Mouse (Mus musculus) ES-Bruce4 (cell line): ENCODE results near the gene Pibf1. TPM values are rescaled to one million over a fixed set of nuclear protein-coding genes. Genes with fewer than 3 reads are reported as not detected.

ENCODE experiments used
- H3K27ac ChIP-seq: 2 replicates; pipeline ENCODE4 v1.5.1; 2012; ENCODE audit warnings: low read length, inconsistent platforms; ENCODE audit not compliant: insufficient read depth
- H3K27me3 ChIP-seq: 2 replicates; pipeline ENCODE4 v1.6.1; 2012; ENCODE audit warnings: mild to moderate bottlenecking, low read length, inconsistent platforms; ENCODE audit not compliant: control insufficient read depth, poor library complexity, insufficient read depth, severe bottlenecking
- H3K36me3 ChIP-seq: 2 replicates; pipeline ENCODE4 v1.6.1; 2012; ENCODE audit warnings: inconsistent platforms, mild to moderate bottlenecking, low read length, moderate library complexity; ENCODE audit not compliant: control insufficient read depth, poor library complexity, insufficient read depth, severe bottlenecking
- H3K4me1 ChIP-seq: one replicate; pipeline ENCODE4 v1.8.1; 2011; ENCODE audit warnings: low read length; ENCODE audit not compliant: control insufficient read depth, insufficient read depth
- H3K4me3 ChIP-seq: 2 replicates; pipeline ENCODE4 v1.5.1; 2011; ENCODE audit warnings: low read depth, mild to moderate bottlenecking, low read length
- H3K9ac ChIP-seq: 2 replicates; pipeline ENCODE4 v1.6.1; 2012; ENCODE audit warnings: low read depth, mild to moderate bottlenecking, inconsistent platforms; ENCODE audit not compliant: poor library complexity, severe bottlenecking
- H3K9me3 ChIP-seq: replicated peaks from 2 replicates; pipeline ENCODE4 v1.6.1; 2012; ENCODE audit warnings: mild to moderate bottlenecking, low read length, inconsistent platforms; ENCODE audit not compliant: control insufficient read depth, poor library complexity, insufficient read depth, severe bottlenecking
- CTCF ChIP-seq: IDR thresholded peaks from one replicate; pipeline ENCODE4 v1.8.1; 2011; ENCODE audit warnings: low read depth, low read length
- EP300 ChIP-seq: IDR thresholded peaks from 2 replicates; pipeline ENCODE4 v1.6.1; 2011; ENCODE audit warnings: low read depth, low read length; ENCODE audit not compliant: insufficient read depth
- POLR2A ChIP-seq: IDR thresholded peaks from one replicate; pipeline ENCODE4 v1.8.1; 2011; ENCODE audit warnings: low read length; ENCODE audit not compliant: insufficient read depth
- polyA plus RNA-seq: library from polyadenylated mRNA; stranded (reverse); fragments of >200 nt; gene quantifications from 2 replicates; pipeline ENCODE4 v1.2.4, GENCODE M21; 2011; ENCODE audit warnings: low read depth; ENCODE audit not compliant: missing spikeins, insufficient read depth, insufficient read length

Gene Pibf1
- polyA plus RNA-seq, 1 experiment: 26.7 TPM

GRCm38 (mm10) chr14:99117576-99117975, 18.4 kb downstream of the Pibf1 start:
- no peak for TF ChIP-seq POLR2A
- no peak for TF ChIP-seq EP300
- no peak for TF ChIP-seq CTCF
- H3K9ac ChIP-seq: no peak overlapping the region
- no peaks in the 10 kb centered on the region for H3K27me3 ChIP-seq
- H3K4me1 ChIP-seq: no peaks in the 10 kb centered on the region
- no peaks in the 10 kb centered on the region for H3K9me3 ChIP-seq
- no peak overlapping the region for H3K27ac ChIP-seq
- no peak overlapping the region for H3K4me3 ChIP-seq
- H3K36me3 ChIP-seq: peaks cover 8% of the 10 kb centered on the region

- no peak for TF ChIP-seq EP300
- no peak for TF ChIP-seq POLR2A
- no peak for TF ChIP-seq CTCF
- no peak overlapping the region for H3K9ac ChIP-seq
- no peak overlapping the region for H3K4me3 ChIP-seq
- H3K9me3 ChIP-seq: no peaks in the 10 kb centered on the region
- no peaks in the 10 kb centered on the region for H3K4me1 ChIP-seq
- H3K27ac ChIP-seq: no peak overlapping the region
- H3K27me3 ChIP-seq: no peaks in the 10 kb centered on the region
- 0 out of 2 replicates have a peak, but pooled peaks cover 2% of the 10 kb centered on the region for H3K36me3 ChIP-seq
Measured at GRCm38 (mm10) chr14:99121584-99122339, 22.5 kb downstream of the Pibf1 start.

- Histone ChIP-seq H3K36me3 (0 out of 2 replicates have a peak, but pooled peaks cover 2% of the 10 kb centered on the region), H3K4me3 (no peak overlapping the region), H3K9me3 (no peaks in the 10 kb centered on the region), H3K27me3 (no peaks in the 10 kb centered on the region), H3K9ac (no peak overlapping the region), H3K4me1 (no peaks in the 10 kb centered on the region), H3K27ac (no peak overlapping the region)
- no peak for TF ChIP-seq CTCF
- TF ChIP-seq POLR2A: no peak
- no peak for TF ChIP-seq EP300
Measured at GRCm38 (mm10) chr14:99124076-99124475, 24.9 kb downstream of the Pibf1 start.

GRCm38 (mm10) chr14:99126713-99127112, 27.5 kb downstream of the Pibf1 start:
- H3K36me3 ChIP-seq: peaks cover 2% of the 10 kb centered on the region; the same call in 1 of the 2 replicates
- no peaks in the 10 kb centered on the region for H3K27me3 ChIP-seq
- no peaks in the 10 kb centered on the region for H3K9me3 ChIP-seq
- TF ChIP-seq CTCF (no peak), POLR2A (no peak), EP300 (no peak)
- no peak overlapping the region for H3K9ac ChIP-seq
- no peak overlapping the region for H3K27ac ChIP-seq
- H3K4me3 ChIP-seq: no peak overlapping the region
- H3K4me1 ChIP-seq: no peaks in the 10 kb centered on the region

GRCm38 (mm10) chr14:99127509-99127908, 28.3 kb downstream of the Pibf1 start:
- H3K36me3 ChIP-seq: peaks cover 2% of the 10 kb centered on the region; the same call in 1 of the 2 replicates
- no peak overlapping the region for H3K27ac ChIP-seq
- no peak overlapping the region for H3K9ac ChIP-seq
- no peak for TF ChIP-seq EP300
- TF ChIP-seq POLR2A: no peak
- no peak for TF ChIP-seq CTCF
- H3K4me3 ChIP-seq: no peak overlapping the region
- H3K27me3 ChIP-seq: no peaks in the 10 kb centered on the region
- no peaks in the 10 kb centered on the region for H3K4me1 ChIP-seq
- no peaks in the 10 kb centered on the region for H3K9me3 ChIP-seq

- no peaks in the 10 kb centered on the region for H3K4me1 ChIP-seq
Measured at GRCm38 (mm10) chr14:99129050-99129449, 29.8 kb downstream of the Pibf1 start.

More at GRCm38 (mm10) chr14:99129050-99129449, 29.8 kb downstream of the Pibf1 start:
- no peak overlapping the region for H3K9ac ChIP-seq
- TF ChIP-seq EP300 (no peak), POLR2A (no peak), CTCF (no peak)
- no peaks in the 10 kb centered on the region for H3K27me3 ChIP-seq
- peaks cover 2% of the 10 kb centered on the region; the same call in 1 of the 2 replicates for H3K36me3 ChIP-seq
- H3K4me3 ChIP-seq: no peak overlapping the region
- H3K9me3 ChIP-seq: no peaks in the 10 kb centered on the region
- H3K27ac ChIP-seq: no peak overlapping the region
